Mouse (Mus musculus): ENCODE measurements around the gene Epha10.

DNA sequence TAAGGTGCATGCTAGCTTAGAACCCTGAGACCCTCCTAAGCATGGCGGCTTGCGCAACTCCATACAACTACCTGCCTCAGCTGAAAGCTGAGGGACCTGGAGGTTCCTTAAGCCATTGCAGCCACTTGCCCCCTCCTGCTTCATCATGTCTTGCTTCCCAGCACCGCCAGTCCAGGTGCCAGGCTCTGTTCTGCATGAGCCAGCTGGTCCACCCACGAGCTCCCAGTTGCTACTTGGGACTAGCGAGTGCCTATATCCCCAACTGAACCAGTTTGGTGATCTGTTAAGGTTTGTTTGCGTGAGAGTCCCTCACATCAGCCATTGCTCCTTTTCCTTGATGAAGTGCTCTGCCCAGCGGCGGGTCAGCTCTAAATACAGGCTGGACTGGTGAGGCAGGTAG is 24.4 kb upstream of the Epha10 start:
- TF ChIP-seq POLR2A (IDR thresholded peaks at IDR 0.05; ENCODE audit: borderline replicate concordance, extremely low read depth, insufficient read depth, insufficient read length, poor library complexity, severe bottlenecking) (no peak), CTCF (IDR thresholded peaks at IDR 0.05; ENCODE audit: borderline replicate concordance, extremely low read depth, insufficient read depth, insufficient read length) (no peak)

Data from brain, embryonic 14.5 days (tissue).